Mouse (Mus musculus) G1E (cell line): ENCODE results near the gene Lmod3. TPM values are rescaled to one million over a fixed set of nuclear protein-coding genes. Genes with fewer than 3 reads are reported as not detected.

Source experiments
- ATAC-seq: 2 replicates; pipeline ENCODE4 v1.8.0; 2016; ENCODE audit warnings: mild to moderate bottlenecking; ENCODE audit not compliant: insufficient number of reproducible peaks, poor library complexity, low FRiP score, severe bottlenecking; ENCODE audit errors: extremely low read depth
- DNase-seq: peaks from one replicate; pipeline ENCODE4 v3.0.0; 2012; ENCODE audit warnings: low spot score
- H3K27me3 ChIP-seq: 2 replicates; pipeline ENCODE4 v1.6.1; 2012; ENCODE audit warnings: mild to moderate bottlenecking, low read length, inconsistent platforms; ENCODE audit not compliant: insufficient read depth
- H3K36me3 ChIP-seq: replicated peaks from 2 replicates; pipeline ENCODE3; 2012; ENCODE audit warnings: mild to moderate bottlenecking, inconsistent platforms
- H3K4me1 ChIP-seq: 2 replicates; pipeline ENCODE4 v1.6.1; 2012; ENCODE audit warnings: low read depth, low read length, inconsistent platforms, mixed read lengths; ENCODE audit not compliant: insufficient read depth
- H3K4me3 ChIP-seq: 2 replicates; pipeline ENCODE4 v1.5.1; 2012; ENCODE audit warnings: low read depth, mild to moderate bottlenecking, inconsistent platforms, low read length, moderate library complexity, mixed read lengths
- H3K9me3 ChIP-seq: replicated peaks from 2 replicates; pipeline ENCODE4 v1.6.1; 2012; ENCODE audit warnings: inconsistent platforms
- CTCF ChIP-seq: IDR thresholded peaks from 2 replicates; pipeline ENCODE4 v1.5.1; 2012; ENCODE audit warnings: low read depth, low read length, inconsistent platforms, mixed read lengths
- GATA1 ChIP-seq: IDR thresholded peaks from 2 replicates; pipeline ENCODE4 v1.6.1; 2012; ENCODE audit warnings: borderline replicate concordance, low read length, inconsistent platforms, mixed read lengths
- GATA2 ChIP-seq: IDR thresholded peaks from 2 replicates; pipeline ENCODE4 v1.6.1; 2012; ENCODE audit warnings: low read depth, low read length, inconsistent platforms, borderline replicate concordance
- POLR2AphosphoS5 ChIP-seq: IDR thresholded peaks from 2 replicates; pipeline ENCODE4 v1.6.1; 2012; ENCODE audit warnings: low read depth, low read length, inconsistent platforms; ENCODE audit not compliant: insufficient replicate concordance
- TAL1 ChIP-seq: conservative IDR thresholded peaks from 2 replicates; pipeline ENCODE4 v1.6.1; 2012; ENCODE audit warnings: low read depth, low read length, inconsistent platforms, mixed read lengths
- polyA plus RNA-seq: library from polyadenylated mRNA; stranded (reverse); fragments of >175 nt; gene quantifications from 2 replicates; pipeline ENCODE4 v1.2.3, GENCODE M21; 2012
- total RNA-seq, 2 experiments: library from RNA; stranded (forward) in 1 of 2; stranded (reverse) in 1 of 2; fragments of 200-1000 nt in 1 of 2; fragments of >200 nt in 1 of 2; fragmentation: Nextera tagmentation in 1 of 2; gene quantifications; 2 replicates each; pipeline ENCODE4 v1.2.3; 2014 to 2017

Lmod3 gene
- not detected in 2 replicates for total RNA-seq (2014; fragmentation: Nextera tagmentation)
- total RNA-seq (2017), result 0.12 and 0.22 TPM in 2 replicates
- polyA plus RNA-seq, result not detected in 2 replicates

- Histone ChIP-seq H3K9me3 (no peaks in the 10 kb centered on the region), H3K36me3 (no peaks in the 10 kb centered on the region), H3K4me3 (no peak within 1 kb of the TSS), H3K27me3 (no peaks in the 10 kb centered on the region), H3K4me1 (no peaks in the 10 kb centered on the region)
- ATAC-seq, result no peak
- no peak for TF ChIP-seq GATA2
- TF ChIP-seq GATA1, result no peak
- no peak for TF ChIP-seq TAL1
- TF ChIP-seq CTCF, result no peak
- TF ChIP-seq POLR2AphosphoS5, result no peak
- DNase-seq, result no peak
Measured at GRCm38 (mm10) chr6:97252711-97253221, at the start of gene Lmod3. Lmod3 (minus strand) TSS chr6:97252759.

- Histone ChIP-seq H3K27me3 (no peaks in the 10 kb centered on the region), H3K36me3 (no peaks in the 10 kb centered on the region), H3K4me1 (no peaks in the 10 kb centered on the region), H3K4me3 (no peak overlapping the region), H3K9me3 (peaks cover 20% of the 10 kb centered on the region)
- no peak for ATAC-seq
- TF ChIP-seq TAL1 (no peak), CTCF (no peak), GATA2 (no peak)
- DNase-seq, result no peak
Measured at GRCm38 (mm10) chr6:97302303-97302702, 49.7 kb upstream of the Lmod3 start.

- ATAC-seq (no peak), DNase-seq (no peak)
- no peaks in the 10 kb centered on the region for H3K27me3 ChIP-seq
- H3K36me3 ChIP-seq, result no peaks in the 10 kb centered on the region
- peaks cover 23% of the 10 kb centered on the region for H3K9me3 ChIP-seq
- H3K4me1 ChIP-seq, result no peaks in the 10 kb centered on the region
- TF ChIP-seq GATA1, result no peak
- no peak for TF ChIP-seq POLR2AphosphoS5
- TF ChIP-seq GATA2, result no peak
- no peak for TF ChIP-seq CTCF
- no peak for TF ChIP-seq TAL1
- H3K4me3 ChIP-seq, result no peak overlapping the region
Measured at GRCm38 (mm10) chr6:97300659-97301058, 48.1 kb upstream of the Lmod3 start.

GRCm38 (mm10) chr6:97300180-97300579 is 47.6 kb upstream of the Lmod3 start:
- TF ChIP-seq CTCF, result no peak
- TF ChIP-seq GATA1, result no peak
- TF ChIP-seq POLR2AphosphoS5, result no peak
- TF ChIP-seq TAL1, result no peak
- no peak for TF ChIP-seq GATA2
- peaks cover 27% of the 10 kb centered on the region for H3K9me3 ChIP-seq
- no peaks in the 10 kb centered on the region for H3K27me3 ChIP-seq
- DNase-seq (no peak), ATAC-seq (no peak)
- H3K4me3 ChIP-seq, result no peak overlapping the region
- H3K4me1 ChIP-seq, result no peaks in the 10 kb centered on the region
- H3K36me3 ChIP-seq, result no peaks in the 10 kb centered on the region

- DNase-seq, result no peak
- TF ChIP-seq POLR2AphosphoS5 (no peak), GATA2 (no peak), CTCF (no peak), GATA1 (no peak), TAL1 (no peak)
- Histone ChIP-seq H3K36me3 (no peaks in the 10 kb centered on the region), H3K9me3 (peaks cover 26% of the 10 kb centered on the region), H3K4me1 (no peaks in the 10 kb centered on the region), H3K4me3 (no peak overlapping the region), H3K27me3 (no peaks in the 10 kb centered on the region)
- ATAC-seq, result no peak
Measured at GRCm38 (mm10) chr6:97297151-97297550, 44.6 kb upstream of the Lmod3 start.

- no peak for DNase-seq
- Histone ChIP-seq H3K4me1 (no peaks in the 10 kb centered on the region), H3K4me3 (no peak overlapping the region)
Measured at GRCm38 (mm10) chr6:97295866-97296527, 43.4 kb upstream of the Lmod3 start.

More at GRCm38 (mm10) chr6:97295866-97296527, 43.4 kb upstream of the Lmod3 start:
- Histone ChIP-seq H3K9me3 (peaks cover 35% of the 10 kb centered on the region), H3K27me3 (no peaks in the 10 kb centered on the region), H3K36me3 (no peaks in the 10 kb centered on the region)
- TF ChIP-seq GATA1 (no peak), POLR2AphosphoS5 (no peak), TAL1 (no peak), GATA2 (no peak), CTCF (no peak)
- no peak for ATAC-seq
